Mouse (Mus musculus): ENCODE measurements around the gene Acbd6. TPM values are rescaled to one million over a fixed set of nuclear protein-coding genes. Genes with fewer than 3 reads are reported as not detected.

Gene Acbd6
- polyA plus RNA-seq, 1 experiment from 2014 or later, result 61.3 TPM

DNA sequence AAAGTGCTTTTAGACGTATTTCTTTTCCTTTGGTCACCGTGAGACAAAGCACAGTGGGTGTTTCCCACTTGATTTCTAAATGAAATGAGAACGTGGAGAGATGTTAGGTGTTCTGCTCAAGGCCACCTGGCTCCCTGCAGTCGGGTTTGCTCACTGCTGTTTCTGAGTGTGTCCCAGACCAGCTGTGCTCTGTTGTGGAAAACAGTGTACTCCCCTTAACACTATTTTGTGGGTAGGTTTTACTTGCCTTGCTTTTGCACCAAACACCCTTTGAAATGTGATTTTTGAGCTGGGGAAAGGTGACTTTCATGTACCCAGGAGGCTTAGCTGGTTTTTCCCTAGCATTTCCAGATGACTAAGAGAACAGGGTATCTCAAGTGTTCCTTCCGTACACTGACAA, 31.7 kb upstream of the Acbd6 start:
- H3K4me1 ChIP-seq (ENCODE audit: control insufficient read depth in 2 of 2, insufficient read depth in 2 of 2, low read length in 2 of 2), result peaks cover 38 to 45% of the 10 kb centered on the region in 2 experiments
- peak overlapping the region in 1 of 2 experiments; percentile 4; a peak in 1 of 4 replicates for H3K4me3 ChIP-seq (ENCODE audit: control insufficient read depth in 1 of 2, insufficient read depth in 1 of 2, low read depth in 1 of 2, low read length in 2 of 2)
- no peaks in the 10 kb centered on the region for H3K36me3 ChIP-seq (ENCODE audit: control insufficient read depth, insufficient read depth, low read length)
- H3K27me3 ChIP-seq (ENCODE audit: control insufficient read depth, insufficient read depth, low read length), result no peaks in the 10 kb centered on the region
- WGBS, result 41% methylated on average over 5 of the region's 5 CpGs
- no peaks in the 10 kb centered on the region; the same call in 1 of the 2 replicates for H3K9me3 ChIP-seq (ENCODE audit: control insufficient read depth, low read length)
- H3K4me2 ChIP-seq (ENCODE audit: low read length), result peak overlapping the region; percentile 59
- H3K27ac ChIP-seq (replicated peaks in 1 of 2; ENCODE audit: control insufficient read depth in 1 of 2, insufficient read depth in 1 of 2, low read depth in 2 of 2, low read length in 2 of 2), result peak overlapping the region; percentile 16 to 44; a peak in 2 of 4 replicates
- ATAC-seq (ENCODE audit: insufficient number of reproducible peaks, insufficient read depth, low FRiP score, low read depth), result no peak
- H3K9ac ChIP-seq (ENCODE audit: low read length), result peak overlapping the region; percentile 67

DNA sequence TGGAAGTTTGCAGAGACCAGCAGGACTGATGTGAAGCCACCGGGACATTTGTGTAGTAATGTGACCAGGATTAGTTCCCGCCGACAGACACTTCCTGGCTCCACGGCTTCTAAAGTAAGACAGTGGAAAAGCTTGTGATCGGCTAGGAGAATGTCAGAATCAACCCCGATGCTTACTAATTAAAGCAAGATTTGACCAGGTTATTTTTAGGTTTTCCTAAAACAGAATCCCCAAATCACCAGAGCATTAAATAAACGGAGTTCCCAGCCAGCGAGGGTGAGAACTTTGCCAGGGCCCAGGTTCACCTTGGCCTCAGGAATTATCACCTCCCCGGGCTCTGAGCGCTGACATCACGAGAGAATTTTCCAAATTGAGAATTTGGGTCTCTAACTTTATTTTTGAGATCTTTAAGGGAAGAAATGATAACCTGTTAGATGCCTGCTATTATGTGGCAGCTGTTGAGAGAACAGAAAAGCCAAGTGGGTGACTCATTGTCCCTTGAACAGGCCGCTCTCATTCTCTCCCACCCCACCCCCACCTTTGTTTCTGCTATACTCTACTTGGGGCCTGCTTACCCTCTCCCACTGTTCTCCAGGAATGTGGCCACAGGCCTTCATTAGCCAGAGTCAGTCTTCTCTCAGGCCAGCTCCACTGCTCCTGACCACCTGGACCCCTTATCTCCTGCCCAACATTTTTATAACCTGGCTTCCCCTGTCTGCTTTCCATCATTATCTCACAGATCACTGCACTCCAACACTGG, 30.7 kb upstream of the Acbd6 start:
- Histone ChIP-seq H3K4me3 (ENCODE audit: control insufficient read depth in 1 of 2, insufficient read depth in 1 of 2, low read depth in 1 of 2, low read length in 2 of 2) (peak overlapping the region; percentile 17 to 25; a peak in 3 of 4 replicates), H3K27ac (replicated peaks in 1 of 2; ENCODE audit: control insufficient read depth in 1 of 2, insufficient read depth in 1 of 2, low read depth in 2 of 2, low read length in 2 of 2) (peak overlapping the region; percentile 83 to 91), H3K9me3 (ENCODE audit: control insufficient read depth, low read length) (no peaks in the 10 kb centered on the region; the same call in 1 of the 2 replicates), H3K4me2 (ENCODE audit: low read length) (peak overlapping the region; percentile 59), H3K36me3 (ENCODE audit: control insufficient read depth, insufficient read depth, low read length) (no peaks in the 10 kb centered on the region), H3K4me1 (ENCODE audit: control insufficient read depth in 2 of 2, insufficient read depth in 2 of 2, low read length in 2 of 2) (peaks cover 38 to 45% of the 10 kb centered on the region in 2 experiments), H3K9ac (ENCODE audit: low read length) (peak overlapping the region; percentile 67), H3K27me3 (ENCODE audit: control insufficient read depth, insufficient read depth, low read length) (no peaks in the 10 kb centered on the region)
- WGBS, result 12% methylated on average over 12 of the region's 12 CpGs
- ATAC-seq (ENCODE audit: insufficient number of reproducible peaks, insufficient read depth, low FRiP score, low read depth), result peak; percentile 34; the same call in 1 of the 2 replicates

DNA sequence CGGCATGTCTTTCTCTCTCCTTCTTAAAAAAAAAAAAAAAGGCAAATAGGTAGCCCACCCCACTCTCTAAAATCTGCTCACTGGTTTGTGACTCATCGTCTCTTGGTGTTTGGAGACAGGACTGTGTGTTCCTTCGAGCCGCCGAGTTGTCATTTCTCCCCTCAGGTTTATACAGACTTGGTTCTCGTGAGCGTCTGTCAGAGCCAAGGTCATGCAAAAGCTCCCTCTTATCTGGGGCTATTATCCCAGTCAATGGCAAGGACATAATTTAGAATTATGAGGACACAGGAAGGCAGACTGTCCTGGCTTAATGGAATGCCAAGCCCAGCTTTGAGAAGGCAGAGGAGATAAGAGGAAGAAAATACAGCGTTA, 30.1 kb upstream of the Acbd6 start:
- Histone ChIP-seq H3K36me3 (ENCODE audit: control insufficient read depth, insufficient read depth, low read length) (no peaks in the 10 kb centered on the region), H3K9me3 (ENCODE audit: control insufficient read depth, low read length) (no peaks in the 10 kb centered on the region; the same call in 1 of the 2 replicates), H3K27me3 (ENCODE audit: control insufficient read depth, insufficient read depth, low read length) (no peaks in the 10 kb centered on the region), H3K4me2 (ENCODE audit: low read length) (peak overlapping the region; percentile 59), H3K4me3 (ENCODE audit: control insufficient read depth in 1 of 2, insufficient read depth in 1 of 2, low read depth in 1 of 2, low read length in 2 of 2) (no peak overlapping the region), H3K9ac (ENCODE audit: low read length) (peak overlapping the region; percentile 67), H3K27ac (replicated peaks in 1 of 2; ENCODE audit: control insufficient read depth in 1 of 2, insufficient read depth in 1 of 2, low read depth in 2 of 2, low read length in 2 of 2) (peak overlapping the region; percentile 83 to 91), H3K4me1 (ENCODE audit: control insufficient read depth in 2 of 2, insufficient read depth in 2 of 2, low read length in 2 of 2) (peaks cover 40 to 45% of the 10 kb centered on the region in 2 experiments)
- no peak for ATAC-seq (ENCODE audit: insufficient number of reproducible peaks, insufficient read depth, low FRiP score, low read depth)
- WGBS, result 5% methylated on average over 8 of the region's 8 CpGs

DNA sequence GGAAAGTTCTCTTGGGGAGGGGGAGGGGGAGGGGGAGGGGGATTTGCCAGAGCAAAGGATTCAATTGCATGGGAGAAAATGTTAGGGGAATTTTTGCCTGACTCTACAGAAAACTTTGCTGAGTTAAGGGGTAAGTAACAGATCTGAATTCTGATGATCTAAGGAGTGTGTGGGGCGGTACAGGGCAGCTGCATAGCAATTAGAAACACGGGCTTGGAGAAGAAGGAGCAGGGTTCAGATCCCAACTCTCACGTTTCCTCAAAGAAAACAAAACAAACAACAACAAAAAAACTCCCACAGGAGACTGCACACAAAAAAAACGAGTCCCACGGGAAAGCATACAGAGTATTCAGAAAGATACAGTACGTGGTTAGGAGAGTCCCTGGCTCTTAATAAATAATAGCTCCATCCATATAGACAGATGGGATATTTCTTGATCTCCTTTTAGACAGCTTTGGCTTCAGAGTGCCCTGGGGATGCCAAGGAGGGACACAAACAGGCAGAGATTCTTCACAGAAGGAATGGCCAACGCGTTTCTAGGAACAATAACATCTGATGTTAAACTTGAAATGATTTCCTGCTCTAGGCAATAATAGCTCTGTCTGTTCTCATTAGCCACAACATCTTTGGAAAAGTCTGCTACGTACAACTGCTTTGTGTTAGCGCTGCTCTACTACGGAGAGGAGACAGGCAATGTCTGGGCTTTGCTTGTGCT, 29.4 kb upstream of the Acbd6 start:
- no peaks in the 10 kb centered on the region for H3K27me3 ChIP-seq (ENCODE audit: control insufficient read depth, insufficient read depth, low read length)
- H3K4me2 ChIP-seq (ENCODE audit: low read length), result peak overlapping the region; percentile 59; the same call in 1 of the 2 replicates
- H3K36me3 ChIP-seq (ENCODE audit: control insufficient read depth, insufficient read depth, low read length), result no peaks in the 10 kb centered on the region
- ATAC-seq (ENCODE audit: insufficient number of reproducible peaks, insufficient read depth, low FRiP score, low read depth), result no peak
- H3K9me3 ChIP-seq (ENCODE audit: control insufficient read depth, low read length), result no peaks in the 10 kb centered on the region; the same call in 1 of the 2 replicates
- H3K4me3 ChIP-seq (ENCODE audit: control insufficient read depth in 1 of 2, insufficient read depth in 1 of 2, low read depth in 1 of 2, low read length in 2 of 2), result no peak overlapping the region
- H3K27ac ChIP-seq (replicated peaks in 1 of 2; ENCODE audit: control insufficient read depth in 1 of 2, insufficient read depth in 1 of 2, low read depth in 2 of 2, low read length in 2 of 2), result peak overlapping the region; percentile 11 to 91; a peak in 3 of 4 replicates
- no peak overlapping the region for H3K9ac ChIP-seq (ENCODE audit: low read length)
- H3K4me1 ChIP-seq (ENCODE audit: control insufficient read depth in 2 of 2, insufficient read depth in 2 of 2, low read length in 2 of 2), result peaks cover 39 to 50% of the 10 kb centered on the region in 2 experiments
- WGBS, result 37% methylated on average over 11 of the region's 11 CpGs

DNA sequence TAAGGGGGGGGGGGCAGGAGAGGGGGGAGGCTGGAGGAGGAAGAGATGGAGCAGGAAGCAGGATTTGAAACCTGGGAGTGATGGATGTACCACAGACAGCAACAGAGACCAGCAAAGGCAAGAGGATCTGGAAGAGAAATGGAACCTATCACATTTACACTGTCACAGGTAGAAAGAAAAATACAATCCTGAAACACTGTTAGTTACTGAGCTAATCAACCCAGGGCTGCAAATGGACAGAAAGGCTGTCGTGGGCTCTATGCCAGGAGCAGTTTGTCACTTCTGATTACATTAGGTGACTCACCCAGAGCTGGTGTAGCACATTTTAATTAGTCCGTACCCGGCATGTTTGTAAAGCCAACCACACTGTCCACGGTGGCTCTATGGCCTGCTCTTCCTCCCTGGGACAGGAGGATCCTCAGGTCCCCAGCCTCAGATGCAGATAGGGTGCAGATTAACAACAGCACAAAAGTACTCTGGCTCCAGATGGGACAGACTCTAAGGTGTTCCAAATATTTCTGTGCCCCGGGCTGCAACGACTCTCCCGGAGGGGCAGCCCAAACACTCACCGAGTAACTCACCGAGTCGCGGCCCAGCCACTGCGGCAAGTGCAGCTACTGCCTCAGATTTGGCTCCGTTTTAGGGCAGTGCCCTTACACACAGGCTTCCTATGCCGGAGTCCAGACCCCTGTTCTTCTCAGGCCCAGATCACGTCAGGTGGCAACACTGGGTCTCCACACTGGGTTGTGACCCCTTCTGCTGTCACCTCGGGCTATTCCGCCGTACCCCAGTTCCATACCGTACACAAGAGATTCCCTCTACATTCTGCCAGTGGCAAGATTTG, 28.6 kb upstream of the Acbd6 start:
- WGBS, result 66% methylated on average over 19 of the region's 19 CpGs
- Histone ChIP-seq H3K9ac (ENCODE audit: low read length) (no peak overlapping the region), H3K4me2 (ENCODE audit: low read length) (no peak overlapping the region), H3K27me3 (ENCODE audit: control insufficient read depth, insufficient read depth, low read length) (no peaks in the 10 kb centered on the region), H3K9me3 (ENCODE audit: control insufficient read depth, low read length) (no peaks in the 10 kb centered on the region; the same call in 1 of the 2 replicates), H3K36me3 (ENCODE audit: control insufficient read depth, insufficient read depth, low read length) (no peaks in the 10 kb centered on the region), H3K4me3 (ENCODE audit: control insufficient read depth in 1 of 2, insufficient read depth in 1 of 2, low read depth in 1 of 2, low read length in 2 of 2) (no peak overlapping the region), H3K27ac (replicated peaks in 1 of 2; ENCODE audit: control insufficient read depth in 1 of 2, insufficient read depth in 1 of 2, low read depth in 2 of 2, low read length in 2 of 2) (peak overlapping the region; percentile 2 to 91; a peak in 3 of 4 replicates), H3K4me1 (ENCODE audit: control insufficient read depth in 2 of 2, insufficient read depth in 2 of 2, low read length in 2 of 2) (peaks cover 39 to 50% of the 10 kb centered on the region in 2 experiments)
- no peak for ATAC-seq (ENCODE audit: insufficient number of reproducible peaks, insufficient read depth, low FRiP score, low read depth)

DNA sequence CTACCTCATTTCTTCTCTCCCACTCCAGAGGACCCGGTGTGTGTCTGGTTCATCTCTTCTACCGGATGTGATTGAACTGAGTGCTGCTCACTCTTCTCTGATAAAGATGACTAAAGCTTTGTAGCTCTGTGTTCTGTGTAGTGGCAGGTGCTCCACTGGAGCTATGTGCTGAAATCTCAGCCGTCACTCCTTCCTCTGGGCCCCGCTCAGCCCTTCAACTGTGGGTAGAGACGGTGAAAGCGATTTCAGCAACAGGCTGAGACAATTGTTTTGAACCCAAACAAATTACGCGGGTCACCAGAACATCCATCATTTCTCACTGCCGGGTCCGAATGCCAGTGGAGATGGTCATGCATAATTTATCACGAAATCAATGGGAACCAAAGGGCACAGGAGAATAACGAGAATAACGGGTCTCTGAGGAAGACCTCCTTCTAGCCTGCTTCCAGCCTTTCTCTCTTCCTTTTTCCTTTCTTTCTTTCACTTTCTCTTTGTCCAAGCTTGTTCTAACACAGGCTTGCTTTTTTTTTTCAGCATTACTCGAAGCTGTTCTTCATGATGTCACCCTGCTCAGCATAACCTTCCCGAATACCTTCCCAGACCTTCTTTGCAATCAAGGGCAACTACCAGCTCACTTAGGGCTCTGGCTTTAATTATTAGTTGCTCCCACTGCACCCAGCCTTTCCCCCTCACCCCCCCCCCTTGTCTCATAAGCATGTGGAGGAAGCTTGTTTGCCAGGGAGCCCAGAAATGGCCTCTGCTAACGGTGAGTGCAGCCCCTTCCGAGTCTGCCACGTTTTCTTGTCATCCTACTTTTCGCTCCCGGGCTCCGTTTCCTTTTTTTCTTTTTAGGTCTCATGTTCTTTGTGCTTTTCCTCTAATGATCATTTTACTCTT, 27.1 kb upstream of the Acbd6 start:
- H3K36me3 ChIP-seq (ENCODE audit: control insufficient read depth, insufficient read depth, low read length), result no peaks in the 10 kb centered on the region
- no peak overlapping the region for H3K4me3 ChIP-seq (ENCODE audit: control insufficient read depth in 1 of 2, insufficient read depth in 1 of 2, low read depth in 1 of 2, low read length in 2 of 2)
- peak overlapping the region; percentile 44 to 53 for H3K27ac ChIP-seq (replicated peaks in 1 of 2; ENCODE audit: control insufficient read depth in 1 of 2, insufficient read depth in 1 of 2, low read depth in 2 of 2, low read length in 2 of 2)
- H3K4me2 ChIP-seq (ENCODE audit: low read length), result peak overlapping the region; percentile 24
- peak overlapping the region; percentile 31; the same call in 1 of the 2 replicates for H3K9ac ChIP-seq (ENCODE audit: low read length)
- H3K9me3 ChIP-seq (ENCODE audit: control insufficient read depth, low read length), result no peaks in the 10 kb centered on the region; the same call in 1 of the 2 replicates
- ATAC-seq (ENCODE audit: insufficient number of reproducible peaks, insufficient read depth, low FRiP score, low read depth), result no peak
- 52% methylated on average over 21 of the region's 21 CpGs for WGBS
- H3K27me3 ChIP-seq (ENCODE audit: control insufficient read depth, insufficient read depth, low read length), result no peaks in the 10 kb centered on the region
- peaks cover 39 to 50% of the 10 kb centered on the region in 2 experiments for H3K4me1 ChIP-seq (ENCODE audit: control insufficient read depth in 2 of 2, insufficient read depth in 2 of 2, low read length in 2 of 2)

Data from heart, embryonic 14.5 days (tissue).